Mouse (Mus musculus): ENCODE data around the gene Ppt1.

- TF ChIP-seq POLR2A (IDR thresholded peaks at IDR 0.05; ENCODE audit: insufficient read depth, low read depth, low read length) (no peak), CTCF (IDR thresholded peaks at IDR 0.05; ENCODE audit: insufficient read depth, low read depth, low read length) (no peak)
These were observed 47.3 kb downstream of the Ppt1 start for GRCm38 (mm10) chr4:122883294-122883693.
